Mouse (Mus musculus) heart, adult 8-10 months (tissue): ENCODE measurements around the gene Tulp2. TPM values are rescaled to one million over a fixed set of nuclear protein-coding genes. Genes with fewer than 3 reads are reported as not detected.
A peak's percentile ranks its signal among the peaks of the same experiment; 100 is the strongest.

ENCODE experiments used
- DNase-seq: peaks from one replicate; pipeline ENCODE4 v3.0.0; 2022; ENCODE audit warnings: low spot score
- microRNA-seq: library from miRNA; unstranded; fragments of <30 nt; microRNA quantifications from one replicate; pipeline ENCODE4 v1.2.0, GENCODE M21; 2022
- total RNA-seq, 4 experiments: library from RNA; stranded (reverse); gene quantifications; 2 replicates each; pipeline ENCODE4 v1.2.4; 2022

The Tulp2 gene
- total RNA-seq, 4 experiments from 2014 or later = not detected

DNA sequence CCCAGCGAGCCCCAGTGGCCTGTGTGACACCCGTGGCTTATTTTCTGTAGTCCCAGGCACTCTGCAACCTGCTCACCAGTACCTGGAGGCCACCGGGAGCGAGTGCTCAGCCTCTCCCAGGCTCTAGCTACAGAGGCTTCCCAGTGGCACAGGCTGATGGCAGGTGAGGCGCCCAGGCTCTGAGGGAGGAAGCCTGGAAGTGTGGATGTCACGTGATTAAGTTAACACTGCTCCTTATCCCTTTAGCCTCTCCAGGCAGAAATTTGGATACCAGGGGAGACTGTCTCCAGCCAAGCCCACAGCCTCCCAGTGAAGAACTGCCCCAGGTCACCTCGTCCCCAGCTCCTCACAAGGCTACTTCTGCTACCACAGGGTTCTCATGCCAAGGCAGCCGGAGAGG, 71.8 kb downstream of the Tulp2 start:
- DNase-seq = no peak

DNA sequence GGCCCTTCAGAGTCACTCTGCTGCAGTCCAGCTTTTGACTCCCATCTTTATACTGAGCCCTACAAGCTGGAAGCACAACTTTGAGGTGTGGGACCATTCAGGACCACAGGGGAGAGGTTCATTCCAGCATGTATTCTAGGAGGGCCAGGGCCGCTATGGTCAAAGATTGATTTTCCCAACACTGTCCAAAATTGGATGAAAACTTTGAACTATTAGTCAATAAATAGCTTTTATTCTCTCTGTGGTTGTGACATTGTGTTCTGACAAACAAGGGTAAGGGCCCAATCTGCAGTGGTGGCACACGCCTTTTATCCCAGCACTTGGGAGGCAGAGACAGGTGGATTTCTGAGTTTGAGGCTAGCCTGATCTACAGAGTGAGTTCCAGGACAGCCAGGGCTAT, 72.3 kb downstream of the Tulp2 start:
- DNase-seq = no peak

DNA sequence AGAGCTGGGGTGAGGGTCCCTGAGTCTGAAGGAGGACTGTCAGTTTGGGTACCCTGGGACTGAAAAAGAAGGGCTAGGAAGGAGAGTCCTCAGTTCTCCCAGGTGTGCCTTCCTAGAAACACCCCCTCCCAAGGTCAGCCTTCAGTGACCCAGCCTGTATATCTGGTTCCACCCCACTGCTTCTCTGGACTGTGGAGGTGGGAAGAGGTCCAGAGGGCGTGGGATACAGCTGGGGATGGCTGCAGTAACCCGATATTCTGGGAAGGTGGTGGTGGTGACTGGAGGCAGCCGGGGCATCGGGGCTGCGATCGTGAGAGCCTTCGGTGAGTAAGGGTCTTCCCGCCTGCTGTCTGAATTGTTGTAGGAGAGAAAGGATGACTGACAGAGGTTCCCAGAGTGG, 73.1 kb downstream of the Tulp2 start, which contains the start of gene Hsd17b14:
Gene Hsd17b14 (plus strand): TSS at position 150 of the 400 bp plus-strand sequence.
- no peak for DNase-seq

DNA sequence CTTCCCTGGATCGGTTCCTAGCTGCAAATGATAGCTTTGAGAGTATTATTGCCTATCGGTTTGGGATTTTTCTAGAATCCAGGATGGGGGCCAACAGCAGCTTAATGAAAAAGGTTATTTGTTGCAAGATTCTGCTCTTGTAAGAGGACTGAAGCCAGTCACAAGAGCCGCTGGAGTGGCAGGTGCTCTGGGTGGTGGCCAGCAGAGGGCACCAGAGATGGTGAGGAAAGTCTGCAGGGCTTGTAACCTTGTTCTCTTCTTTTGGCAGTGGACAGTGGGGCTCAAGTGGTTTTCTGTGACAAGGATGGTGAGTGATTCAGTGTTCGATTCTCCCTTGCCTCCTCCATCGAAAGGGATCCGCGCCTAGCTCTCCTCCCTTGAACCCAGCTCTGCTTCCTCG, 74.1 kb downstream of the Tulp2 start:
- peak; percentile 69 for DNase-seq

DNA sequence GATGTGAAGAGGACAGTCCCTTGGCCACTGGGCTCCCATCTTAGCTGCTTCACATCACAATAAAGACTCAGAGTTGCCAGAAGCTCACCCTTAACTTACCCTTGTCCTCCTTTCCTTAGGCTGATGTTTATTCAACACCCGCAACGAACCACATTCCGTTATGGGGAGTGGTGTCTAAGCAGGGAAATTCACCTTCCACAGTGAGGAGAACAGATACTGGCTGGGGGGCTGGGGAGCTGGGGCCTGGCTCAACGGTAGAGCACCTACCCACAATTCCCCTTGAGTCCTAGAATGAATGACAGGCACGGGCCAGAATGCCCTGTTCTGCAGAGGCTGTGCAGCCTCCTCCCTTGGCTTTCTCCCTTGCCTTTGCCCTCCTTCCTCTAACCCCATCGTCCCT, 77.2 kb downstream of the Tulp2 start:
- no peak for DNase-seq

DNA sequence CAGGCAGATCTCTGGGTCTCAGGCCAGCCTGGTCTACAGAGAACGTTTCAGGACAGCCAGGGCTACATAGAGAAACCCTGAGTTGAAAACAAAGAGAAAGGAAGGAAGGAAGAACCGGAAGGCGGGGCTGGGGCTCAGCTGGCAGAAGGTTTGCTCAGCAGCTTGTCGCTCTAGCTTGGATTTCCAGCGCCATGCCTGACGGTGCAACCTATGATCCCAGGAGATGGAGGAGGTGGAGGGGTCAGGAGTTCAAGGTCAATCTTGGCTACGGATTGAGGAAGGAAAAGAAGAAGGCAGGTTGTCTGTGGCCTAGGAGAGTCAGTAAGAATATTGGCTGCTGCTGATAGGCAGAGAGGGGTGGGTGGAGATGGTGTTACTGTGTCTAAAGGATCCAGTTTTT, 78.6 kb downstream of the Tulp2 start:
- DNase-seq = no peak

DNA sequence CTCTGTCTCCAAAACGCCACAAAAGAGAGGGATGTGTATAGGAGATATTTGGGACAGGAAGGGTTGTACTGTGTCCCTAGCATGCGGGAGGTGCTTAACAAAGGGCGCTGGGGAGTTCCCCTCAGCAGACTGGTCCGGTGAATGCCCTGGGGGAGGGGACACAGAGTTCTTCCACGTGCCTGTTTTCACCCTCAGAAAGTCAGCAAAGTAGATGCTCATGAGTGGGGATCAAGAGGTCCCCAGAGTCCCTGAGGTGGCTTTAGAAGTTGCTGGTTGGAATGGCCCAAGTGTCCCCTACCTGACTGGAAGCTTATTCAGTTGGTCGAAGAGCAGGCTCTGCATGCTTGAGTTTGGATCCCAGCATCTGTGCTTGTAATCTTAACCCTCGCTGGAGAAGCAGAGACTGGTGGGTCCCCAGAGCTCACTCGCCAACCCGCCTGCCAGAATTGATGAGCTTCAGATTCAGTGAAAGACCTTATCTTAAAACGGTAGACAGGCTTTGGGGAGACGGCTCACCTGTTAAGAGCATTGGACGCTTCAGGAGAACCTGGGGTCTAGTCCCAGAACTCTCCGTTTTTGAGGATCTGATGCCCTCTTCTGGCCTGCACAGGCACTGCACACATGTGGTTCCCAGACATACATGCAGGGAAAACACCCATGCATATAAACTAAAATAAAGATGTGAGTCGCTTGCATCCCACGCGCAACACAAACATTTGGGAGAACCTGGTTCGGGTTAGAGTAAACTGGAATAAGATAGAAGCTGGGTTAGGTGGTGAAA, 79.4 kb downstream of the Tulp2 start:
- peak; percentile 80 for DNase-seq

DNA sequence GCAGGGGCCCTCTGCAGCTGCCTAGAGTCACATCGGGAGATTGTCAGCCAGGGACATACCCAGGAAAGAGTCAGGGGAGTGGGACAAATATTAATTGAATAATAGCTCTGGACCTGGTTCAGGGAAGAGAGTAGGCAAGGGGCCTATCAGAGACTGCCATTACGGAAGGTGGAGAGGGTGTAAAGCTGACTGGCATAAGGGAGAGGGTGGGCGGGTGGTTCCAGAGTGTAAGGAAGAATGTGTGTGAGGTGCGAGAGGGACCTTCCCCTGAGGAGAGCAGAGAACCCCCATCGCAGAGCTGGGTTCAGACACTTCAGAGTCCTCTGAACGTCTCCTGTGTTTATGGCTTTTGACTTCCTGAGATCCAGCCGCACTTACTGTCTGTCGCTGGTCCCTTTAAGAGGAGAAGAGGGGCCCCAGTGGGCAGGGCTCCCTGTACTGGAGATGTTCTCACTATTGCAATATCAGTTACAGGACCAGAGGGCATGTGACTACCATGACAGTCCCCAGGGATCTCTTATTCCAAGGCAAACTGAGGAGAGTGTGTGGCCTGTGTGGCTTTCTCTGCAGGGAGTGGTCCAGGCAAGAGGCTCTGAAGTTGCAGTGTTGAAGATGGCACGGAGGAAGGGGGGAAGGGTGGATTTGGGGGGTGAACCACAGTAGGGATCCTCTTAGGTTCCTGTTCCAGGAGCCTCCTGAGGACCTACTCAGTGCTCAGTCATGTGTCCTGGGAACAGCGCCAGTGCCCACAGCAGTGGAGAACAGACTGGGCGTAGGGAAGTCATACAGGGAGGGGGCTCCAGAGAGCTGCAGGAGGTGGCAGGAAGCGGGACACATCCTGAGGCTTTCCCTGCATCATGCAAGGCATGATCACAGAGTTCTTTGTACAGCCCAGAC, 80.2 kb downstream of the Tulp2 start:
- DNase-seq = no peak

DNA sequence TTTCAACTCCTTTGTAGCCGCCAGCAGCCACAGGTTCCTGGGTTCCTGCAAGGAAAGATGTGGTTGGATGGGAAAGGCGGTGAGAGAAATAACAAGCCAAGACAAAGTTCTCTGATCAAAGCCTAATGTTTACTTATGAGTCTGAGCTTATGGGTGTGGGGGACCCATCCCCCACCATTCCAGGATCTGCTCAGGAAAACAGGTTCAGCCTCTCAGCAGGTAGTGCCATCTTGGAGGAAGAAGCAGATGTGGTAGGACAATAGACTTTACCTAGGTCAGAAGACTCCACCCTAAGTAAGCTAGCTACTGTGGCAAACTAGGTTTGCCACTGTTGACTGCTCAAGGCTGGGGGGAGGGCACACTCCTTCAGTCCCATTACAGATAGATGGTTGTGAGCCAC, 83.1 kb downstream of the Tulp2 start:
- no peak for DNase-seq

DNA sequence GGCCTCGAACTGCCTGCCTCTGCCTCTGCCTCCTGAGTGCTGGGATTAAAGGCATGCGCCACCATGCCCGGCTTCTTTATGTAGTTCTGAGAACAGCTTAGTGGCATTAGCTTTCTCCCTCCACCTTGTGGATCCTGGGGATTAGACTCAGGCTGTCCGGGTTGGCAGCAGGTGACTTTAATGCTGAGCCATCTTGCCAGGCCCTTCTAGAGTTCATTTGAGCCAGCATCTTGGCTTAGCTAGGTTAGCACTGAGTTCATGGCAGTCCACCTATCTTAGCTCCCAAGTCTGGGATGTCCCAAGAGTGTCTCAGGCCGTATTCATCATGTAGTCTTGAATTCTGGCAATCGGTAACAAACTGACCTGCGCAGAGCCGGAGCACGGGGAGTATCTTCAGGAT, 83.8 kb downstream of the Tulp2 start:
- no peak for DNase-seq

DNA sequence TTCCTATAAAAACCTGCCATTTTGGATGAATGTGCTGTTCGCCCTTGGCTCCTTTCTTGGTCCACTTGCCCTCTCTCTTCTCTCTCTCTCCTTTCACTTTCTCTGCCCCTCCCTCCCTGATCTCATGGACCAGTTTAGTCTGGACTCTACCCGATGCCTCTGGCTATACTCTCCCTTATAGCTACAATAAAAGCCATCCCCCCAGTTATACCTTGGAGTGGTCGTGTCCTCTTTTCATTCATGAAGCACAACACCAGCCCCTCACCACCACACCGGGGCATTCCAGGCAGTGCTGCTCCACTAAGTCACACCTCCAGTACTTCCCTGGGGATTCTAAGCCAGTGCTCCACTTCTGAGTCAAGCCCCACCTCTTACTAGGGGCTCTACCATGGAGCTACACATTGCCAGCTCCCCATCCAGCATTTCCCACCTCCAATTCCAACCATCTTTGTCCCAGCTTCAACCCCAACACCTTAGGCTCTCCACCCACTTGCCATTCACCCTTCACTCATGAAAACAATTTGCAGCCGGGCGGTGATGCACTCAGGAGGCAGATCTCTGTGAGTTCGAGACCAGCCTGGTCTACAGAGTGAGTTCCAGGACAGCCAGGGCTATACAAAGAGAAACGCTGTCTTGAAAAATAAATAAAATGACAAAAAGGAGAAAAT, 85.6 kb downstream of the Tulp2 start:
- no peak for DNase-seq

DNA sequence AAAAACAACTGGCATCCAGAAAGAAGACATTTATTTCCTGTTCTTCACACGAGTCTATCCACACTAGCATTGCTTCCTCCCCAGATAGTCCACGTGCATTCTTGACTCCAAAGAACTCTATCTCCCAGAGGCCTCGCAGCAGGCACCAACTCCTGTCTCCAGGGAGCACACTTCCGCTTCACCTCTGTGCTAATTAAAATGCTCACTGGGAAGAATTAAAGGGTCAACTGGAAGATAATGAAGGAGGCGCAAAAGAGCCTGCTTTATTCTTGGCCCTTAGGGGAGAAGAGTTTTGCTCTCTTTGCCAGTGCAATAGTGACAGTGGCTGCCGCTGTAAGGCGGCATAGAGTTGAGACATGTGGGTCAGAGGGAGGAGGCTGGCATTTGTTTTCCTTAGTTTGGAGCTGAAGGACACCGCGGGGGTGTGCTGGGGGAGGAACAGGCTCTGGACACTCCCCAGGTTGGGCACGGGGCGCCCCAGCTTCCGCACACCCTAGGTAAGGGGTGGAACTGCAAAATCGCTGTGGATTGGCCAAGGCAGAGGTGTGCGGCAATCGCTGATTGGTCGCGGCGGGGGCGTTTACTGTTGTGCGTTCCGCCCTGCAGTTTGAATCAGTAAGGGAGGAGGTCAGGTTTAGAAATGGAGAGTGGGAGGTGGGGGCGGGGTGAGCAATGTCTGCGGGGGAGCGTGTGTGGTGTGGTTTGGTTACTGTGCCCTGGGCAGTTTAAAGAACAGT, 86.3 kb downstream of the Tulp2 start:
- peak; percentile 92 for DNase-seq

DNA sequence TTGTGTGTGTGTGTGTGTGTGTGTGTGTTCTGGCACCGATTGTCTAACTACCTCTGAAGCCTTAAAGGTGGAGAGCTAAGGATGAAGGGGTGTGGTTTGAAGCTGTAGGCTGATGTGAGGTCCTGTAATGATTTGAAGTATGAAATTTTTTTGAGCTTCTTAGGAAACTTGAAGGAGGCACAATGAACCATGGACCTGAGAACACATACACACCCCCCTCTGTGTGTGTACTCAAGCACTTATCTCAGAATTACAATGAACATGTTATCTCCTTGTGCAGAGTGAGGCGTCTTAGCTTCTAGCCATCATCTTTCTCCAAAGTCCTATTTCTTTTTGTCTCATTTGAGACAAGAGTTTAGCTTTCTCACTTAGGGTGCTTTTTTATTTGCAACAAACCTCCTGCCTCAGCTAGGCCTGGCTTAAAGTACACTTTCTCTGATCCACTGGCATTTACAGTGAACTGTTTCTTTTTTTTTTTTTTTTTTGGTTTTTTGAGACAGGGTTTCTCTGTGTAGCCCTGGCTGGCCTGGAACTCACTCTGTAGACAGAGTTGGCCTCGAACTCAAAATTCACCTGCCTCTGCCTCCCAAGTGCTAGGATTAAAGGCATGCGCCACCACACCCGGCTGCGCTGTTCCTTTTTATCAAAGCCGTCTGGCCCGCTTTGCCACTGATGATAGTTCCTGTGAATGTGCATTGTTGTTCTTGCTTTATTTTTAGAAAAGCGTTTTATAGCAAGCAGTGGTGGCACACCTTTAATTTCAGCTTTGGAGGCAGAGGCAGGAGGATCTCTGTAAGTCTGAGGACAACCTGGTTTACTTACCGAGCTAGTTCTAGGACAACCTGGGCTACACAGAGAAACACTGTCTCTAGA, 87.2 kb downstream of the Tulp2 start:
- no peak for DNase-seq

DNA sequence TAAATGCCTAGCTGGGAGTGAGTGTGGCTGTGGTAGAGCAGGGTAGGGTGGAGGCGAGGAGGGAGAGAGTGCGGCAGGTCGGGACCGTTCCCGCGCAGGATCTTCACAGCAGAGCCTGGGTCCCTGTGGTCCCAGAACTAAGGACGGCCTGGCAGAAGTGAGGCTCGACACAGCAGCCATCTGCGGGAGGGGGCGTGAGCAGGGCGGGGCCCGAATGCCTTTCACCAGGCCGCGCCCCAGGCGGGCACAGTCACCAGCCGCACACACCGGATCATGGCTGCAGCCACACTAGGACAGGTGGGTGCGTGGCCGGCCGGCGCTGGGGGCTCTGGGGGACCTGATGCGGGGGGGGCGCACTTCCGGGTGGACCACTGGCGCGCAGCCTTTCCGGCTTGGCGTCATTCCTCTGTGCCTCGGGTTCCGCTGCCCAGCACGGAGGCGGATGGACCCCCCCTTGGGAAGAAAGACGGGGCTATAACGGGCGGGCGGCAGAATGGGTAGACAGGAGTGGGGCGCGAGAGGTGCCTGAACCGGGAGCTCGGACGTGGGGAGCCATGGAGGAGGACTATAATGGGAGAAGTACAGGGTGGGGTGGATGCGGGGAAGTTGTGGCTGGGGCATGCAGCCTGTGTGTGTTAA, 88.5 kb downstream of the Tulp2 start, which contains the start of gene Bcat2:
Gene Bcat2 (plus strand): TSS at position 51 of the 639 bp plus-strand sequence.
- peak; percentile 71 for DNase-seq

DNA sequence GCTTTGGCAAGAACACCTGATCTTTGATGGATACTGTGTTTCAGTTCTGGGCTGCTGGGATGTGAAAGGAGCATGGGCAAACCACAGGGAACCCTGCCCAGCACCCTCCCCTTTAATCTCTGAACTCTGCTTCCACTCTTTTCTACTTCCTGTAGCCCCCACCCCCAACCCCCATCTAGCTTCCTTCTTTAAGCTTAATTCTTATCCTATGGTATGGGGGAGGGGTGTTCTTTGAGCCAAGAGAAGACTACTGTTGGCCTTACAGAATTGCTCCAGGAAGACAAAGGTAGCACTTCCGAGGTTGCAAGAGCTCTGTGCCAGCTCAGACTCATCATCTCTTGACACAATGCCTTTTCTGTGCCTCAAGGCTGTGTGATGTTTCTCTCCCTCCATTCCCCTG, 90.3 kb downstream of the Tulp2 start:
- no peak for DNase-seq

Small RNA genes within 50 kb of the gene (microRNA-seq; reads per million reads assigned to microRNA genes)
- gene Gm22133 = not detected

Other genes with a start within 250 kb of the Tulp2 start
- gene Cd37, start 242.8 kb upstream of the Tulp2 start, total RNA-seq = 1 to 10 TPM; 2.1 to 5.8 (median 3.0) TPM
- not detected for gene Slc6a16, start 240.8 kb upstream of the Tulp2 start, total RNA-seq
- gene Slc6a21, start 204.4 kb upstream of the Tulp2 start, total RNA-seq = not detected
- 10 to 100 TPM; 23.8 to 36.3 (median 25.4) TPM for gene Trpm4, start 148.1 kb upstream of the Tulp2 start, total RNA-seq
- 1,000 to 10,000 TPM; 1,032 to 1,216 (median 1,081) TPM for gene Hrc, start 146.6 kb upstream of the Tulp2 start, total RNA-seq
- gene Ppfia3, start 114.9 kb upstream of the Tulp2 start, total RNA-seq = under 1 TPM; 0.11 to 0.33 (median 0.20) TPM
- gene Lin7b, start 111.3 kb upstream of the Tulp2 start, total RNA-seq = 1 to 10 TPM; 1.0 to 1.5 (median 1.3) TPM
- gene Snrnp70, start 86.1 kb upstream of the Tulp2 start, total RNA-seq = 100 to 1,000 TPM in 1 of 4 experiments, 10 to 100 TPM in 3; 68.3 to 107 (median 86.7) TPM
- 1 to 10 TPM; 5.5 to 8.0 (median 6.9) TPM for gene Kcna7, start 76.2 kb upstream of the Tulp2 start, total RNA-seq
- under 1 TPM; 0.30 to 0.50 (median 0.36) TPM for gene Ntf5, start 68.2 kb upstream of the Tulp2 start, total RNA-seq
- not detected for gene Lhb, start 61.1 kb upstream of the Tulp2 start, total RNA-seq
- 100 to 1,000 TPM; 106 to 122 (median 112) TPM for gene Gys1, start 47.0 kb upstream of the Tulp2 start, total RNA-seq
- 10 to 100 TPM; 23.1 to 31.5 (median 26.8) TPM for gene Ruvbl2, start 43.8 kb upstream of the Tulp2 start, total RNA-seq
- gene Ftl1, start 22.0 kb upstream of the Tulp2 start, total RNA-seq = 100 to 1,000 TPM; 164 to 329 (median 254) TPM
- 10 to 100 TPM; 24.3 to 26.9 (median 26.2) TPM for gene Bax, start 15.0 kb upstream of the Tulp2 start, total RNA-seq
- gene Gm45808, start 4.9 kb downstream of the Tulp2 start, total RNA-seq = 1 to 10 TPM; 3.8 to 8.5 (median 7.6) TPM
- gene Dhdh, start 6.9 kb downstream of the Tulp2 start, total RNA-seq = 10 to 100 TPM; 10.2 to 12.8 (median 11.5) TPM
- 100 to 1,000 TPM; 130 to 149 (median 139) TPM for gene Nucb1, start 28.5 kb downstream of the Tulp2 start, total RNA-seq
- gene Ppp1r15a, start 44.4 kb downstream of the Tulp2 start, total RNA-seq = 10 to 100 TPM; 21.9 to 31.6 (median 28.0) TPM
- gene Plekha4, start 44.5 kb downstream of the Tulp2 start, total RNA-seq = 1 to 10 TPM; 2.6 to 4.2 (median 3.0) TPM
- gene Hsd17b14, start 73.0 kb downstream of the Tulp2 start, total RNA-seq = 1 to 10 TPM in 3 of 4 experiments, under 1 TPM in 1; 0.40 to 2.0 (median 1.1) TPM
- gene Bcat2, start 88.3 kb downstream of the Tulp2 start, total RNA-seq = 100 to 1,000 TPM; 295 to 316 (median 308) TPM
- gene Fgf21, start 133.6 kb downstream of the Tulp2 start, total RNA-seq = not detected
- gene Fut1, start 135.4 kb downstream of the Tulp2 start, total RNA-seq = not detected
- gene Izumo1, start 139.9 kb downstream of the Tulp2 start, total RNA-seq = under 1 TPM; 0.20 to 0.53 (median 0.35) TPM
- gene Rasip1, start 145.6 kb downstream of the Tulp2 start, total RNA-seq = 10 to 100 TPM; 17.8 to 27.2 (median 26.2) TPM
- gene Mamstr, start 158.1 kb downstream of the Tulp2 start, total RNA-seq = 1 to 10 TPM; 2.0 to 5.9 (median 5.1) TPM
- gene Fut2, start 184.5 kb downstream of the Tulp2 start, total RNA-seq = 1 to 10 TPM in 1 of 4 experiments, under 1 TPM in 3; 0.19 to 1.5 (median 0.58) TPM
- under 1 TPM in 2 of 4 experiments, not detected in 2; 0.22 to 0.25 TPM for gene Ntn5, start 202.1 kb downstream of the Tulp2 start, total RNA-seq
- under 1 TPM in 3 of 4 experiments, not detected in 1; 0.16 to 0.25 (median 0.23) TPM for gene Sec1, start 212.5 kb downstream of the Tulp2 start, total RNA-seq
- gene Car11, start 218.0 kb downstream of the Tulp2 start, total RNA-seq = 1 to 10 TPM; 5.5 to 8.7 (median 8.1) TPM
- gene Dbp, start 223.2 kb downstream of the Tulp2 start, total RNA-seq = 100 to 1,000 TPM in 3 of 4 experiments, 10 to 100 TPM in 1; 72.2 to 183 (median 152) TPM
- gene Rpl18, start 233.6 kb downstream of the Tulp2 start, total RNA-seq = 100 to 1,000 TPM; 552 to 697 (median 598) TPM
- 10 to 100 TPM; 15.3 to 19.3 (median 18.4) TPM for gene Sphk2, start 236.1 kb downstream of the Tulp2 start, total RNA-seq
- under 1 TPM; 0.19 to 0.55 (median 0.44) TPM for gene Fam83e, start 239.3 kb downstream of the Tulp2 start, total RNA-seq
- not detected for gene Spaca4, start 243.9 kb downstream of the Tulp2 start, total RNA-seq